Mouse (Mus musculus): ENCODE measurements around the gene Mfsd11. TPM values are rescaled to one million over a fixed set of nuclear protein-coding genes. Genes with fewer than 3 reads are reported as not detected.

The Mfsd11 gene
- polyA plus RNA-seq, 1 experiment from 2014 or later = 40.6 TPM

DNA sequence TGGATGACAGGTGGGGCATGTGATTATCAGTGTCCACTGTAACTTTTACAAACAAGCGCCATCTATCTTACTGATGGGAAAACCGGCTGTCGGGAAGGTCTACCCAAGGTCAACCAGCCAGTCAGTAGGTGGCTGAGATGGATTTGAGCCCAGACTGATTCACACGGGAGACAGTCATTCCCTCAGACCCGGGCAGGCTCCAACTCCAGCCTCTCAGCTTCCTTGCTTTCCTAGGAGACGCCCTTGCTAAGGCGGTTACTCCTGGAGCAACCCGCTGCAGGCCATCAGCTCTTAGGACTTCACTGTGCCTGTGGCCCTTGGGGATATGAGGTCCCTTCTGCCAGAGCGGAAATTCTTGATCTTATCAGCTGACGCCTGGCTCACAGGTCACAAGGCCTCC is 12.2 kb downstream of the Mfsd11 start:
- Histone ChIP-seq H3K27me3 (ENCODE audit: control insufficient read depth, insufficient read depth, low read length) (no peaks in the 10 kb centered on the region), H3K4me1 (ENCODE audit: control insufficient read depth, insufficient read depth, low read length) (no peaks in the 10 kb centered on the region), H3K9ac (replicated peaks; ENCODE audit: low read depth, low read length) (no peak overlapping the region), H3K27ac (ENCODE audit: low read depth, low read length) (no peak overlapping the region), H3K4me3 (ENCODE audit: low read depth, low read length) (no peak overlapping the region), H3K9me3 (ENCODE audit: control insufficient read depth, low read length) (no peaks in the 10 kb centered on the region), H3K36me3 (ENCODE audit: control insufficient read depth, insufficient read depth, low read length) (peaks cover 51% of the 10 kb centered on the region), H3K4me2 (ENCODE audit: low read depth, low read length) (no peak overlapping the region)
- 86% methylated on average over 10 of the region's 10 CpGs for WGBS
- ATAC-seq (ENCODE audit: low read depth) = no peak

- H3K27ac ChIP-seq (ENCODE audit: low read depth, low read length) = no peak overlapping the region
- H3K36me3 ChIP-seq (ENCODE audit: control insufficient read depth, insufficient read depth, low read length) = peaks cover 47% of the 10 kb centered on the region
- ATAC-seq (ENCODE audit: low read depth) = no peak
- WGBS = 85% methylated on average over 12 of the region's 12 CpGs
- no peaks in the 10 kb centered on the region for H3K4me1 ChIP-seq (ENCODE audit: control insufficient read depth, insufficient read depth, low read length)
- H3K9ac ChIP-seq (replicated peaks; ENCODE audit: low read depth, low read length) = no peak overlapping the region
- H3K4me2 ChIP-seq (ENCODE audit: low read depth, low read length) = no peak overlapping the region
- H3K27me3 ChIP-seq (ENCODE audit: control insufficient read depth, insufficient read depth, low read length) = no peaks in the 10 kb centered on the region
- H3K4me3 ChIP-seq (ENCODE audit: low read depth, low read length) = no peak overlapping the region
- no peaks in the 10 kb centered on the region for H3K9me3 ChIP-seq (ENCODE audit: control insufficient read depth, low read length)
These were observed 13.8 kb downstream of the Mfsd11 start for GRCm38 (mm10) chr11:116865945-116866585.

GRCm38 (mm10) chr11:116868129-116868528 is 15.9 kb downstream of the Mfsd11 start:
- Histone ChIP-seq H3K9me3 (ENCODE audit: control insufficient read depth, low read length) (no peaks in the 10 kb centered on the region), H3K36me3 (ENCODE audit: control insufficient read depth, insufficient read depth, low read length) (peaks cover 51% of the 10 kb centered on the region), H3K4me1 (ENCODE audit: control insufficient read depth, insufficient read depth, low read length) (no peaks in the 10 kb centered on the region), H3K27ac (ENCODE audit: low read depth, low read length) (no peak overlapping the region), H3K9ac (replicated peaks; ENCODE audit: low read depth, low read length) (no peak overlapping the region), H3K4me3 (ENCODE audit: low read depth, low read length) (no peak overlapping the region), H3K4me2 (ENCODE audit: low read depth, low read length) (no peak overlapping the region), H3K27me3 (ENCODE audit: control insufficient read depth, insufficient read depth, low read length) (no peaks in the 10 kb centered on the region)
- ATAC-seq (ENCODE audit: low read depth) = no peak
- WGBS = 76% methylated on average over 3 of the region's 3 CpGs

DNA sequence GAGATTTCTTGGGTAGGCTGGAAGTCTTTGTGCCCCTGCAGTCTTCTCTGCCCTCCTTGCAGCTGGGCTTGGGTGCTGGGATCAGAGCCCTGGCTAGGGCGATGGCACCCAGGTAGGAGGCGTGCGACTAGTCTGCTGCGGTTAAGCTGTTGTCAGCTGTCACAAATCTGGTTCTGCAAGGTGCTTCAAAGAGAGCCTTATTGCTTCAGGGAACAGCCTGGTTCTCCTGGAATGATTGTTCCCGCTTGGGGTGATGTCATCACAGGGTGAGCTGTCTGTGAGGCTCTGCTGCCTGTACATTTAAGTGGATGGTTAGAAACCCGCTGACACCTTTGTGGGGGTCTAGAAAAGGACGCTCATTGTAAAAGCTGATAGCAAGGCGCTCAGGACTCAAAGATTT is 17.0 kb downstream of the Mfsd11 start:
- Histone ChIP-seq H3K36me3 (ENCODE audit: control insufficient read depth, insufficient read depth, low read length) (peaks cover 48% of the 10 kb centered on the region), H3K9ac (replicated peaks; ENCODE audit: low read depth, low read length) (no peak overlapping the region), H3K4me3 (ENCODE audit: low read depth, low read length) (no peak overlapping the region), H3K4me2 (ENCODE audit: low read depth, low read length) (no peak overlapping the region), H3K27me3 (ENCODE audit: control insufficient read depth, insufficient read depth, low read length) (no peaks in the 10 kb centered on the region), H3K9me3 (ENCODE audit: control insufficient read depth, low read length) (no peaks in the 10 kb centered on the region), H3K27ac (ENCODE audit: low read depth, low read length) (no peak overlapping the region), H3K4me1 (ENCODE audit: control insufficient read depth, insufficient read depth, low read length) (no peaks in the 10 kb centered on the region)
- WGBS = 93% methylated on average over 8 of the region's 8 CpGs
- no peak for ATAC-seq (ENCODE audit: low read depth)

- 90% methylated on average over 4 of the region's 4 CpGs for WGBS
These were observed 17.4 kb downstream of the Mfsd11 start for GRCm38 (mm10) chr11:116869641-116870040.

GRCm38 (mm10) chr11:116871538-116871937 is 19.3 kb downstream of the Mfsd11 start:
- Histone ChIP-seq H3K36me3 (ENCODE audit: control insufficient read depth, insufficient read depth, low read length) (peaks cover 33% of the 10 kb centered on the region), H3K4me3 (ENCODE audit: low read depth, low read length) (no peak overlapping the region), H3K27ac (ENCODE audit: low read depth, low read length) (no peak overlapping the region), H3K4me1 (ENCODE audit: control insufficient read depth, insufficient read depth, low read length) (no peaks in the 10 kb centered on the region), H3K9ac (replicated peaks; ENCODE audit: low read depth, low read length) (no peak overlapping the region), H3K4me2 (ENCODE audit: low read depth, low read length) (no peak overlapping the region), H3K9me3 (ENCODE audit: control insufficient read depth, low read length) (no peaks in the 10 kb centered on the region), H3K27me3 (ENCODE audit: control insufficient read depth, insufficient read depth, low read length) (no peaks in the 10 kb centered on the region)
- ATAC-seq (ENCODE audit: low read depth) = no peak
- 89% methylated on average over 9 of the region's 9 CpGs for WGBS

More at GRCm38 (mm10) chr11:116869641-116870040, 17.4 kb downstream of the Mfsd11 start:
- Histone ChIP-seq H3K4me2 (ENCODE audit: low read depth, low read length) (no peak overlapping the region), H3K36me3 (ENCODE audit: control insufficient read depth, insufficient read depth, low read length) (peaks cover 47% of the 10 kb centered on the region), H3K27ac (ENCODE audit: low read depth, low read length) (no peak overlapping the region), H3K9ac (replicated peaks; ENCODE audit: low read depth, low read length) (no peak overlapping the region), H3K4me1 (ENCODE audit: control insufficient read depth, insufficient read depth, low read length) (no peaks in the 10 kb centered on the region), H3K9me3 (ENCODE audit: control insufficient read depth, low read length) (no peaks in the 10 kb centered on the region), H3K27me3 (ENCODE audit: control insufficient read depth, insufficient read depth, low read length) (no peaks in the 10 kb centered on the region), H3K4me3 (ENCODE audit: low read depth, low read length) (no peak overlapping the region)
- no peak for ATAC-seq (ENCODE audit: low read depth)

DNA sequence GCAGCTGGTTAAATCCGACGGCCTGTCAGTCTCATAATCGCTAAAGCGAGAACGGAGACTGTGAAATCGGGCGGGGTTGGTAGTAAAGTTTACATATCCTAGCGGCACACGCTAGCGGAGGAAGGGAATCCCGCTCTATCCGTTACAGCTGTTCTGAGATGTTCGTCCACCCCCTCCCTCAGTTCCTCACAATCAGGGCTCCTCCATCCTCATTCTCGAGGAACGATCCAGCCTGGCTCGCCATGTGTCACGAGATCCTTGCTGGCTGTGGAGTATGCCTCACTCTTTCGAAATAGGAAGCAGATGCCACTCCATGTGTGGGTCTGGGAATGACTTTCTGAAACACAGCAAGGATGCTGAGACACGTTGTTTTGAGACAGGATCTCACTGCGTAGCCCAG is 21.7 kb downstream of the Mfsd11 start:
- 91% methylated on average over 20 of the region's 20 CpGs for WGBS
- no peaks in the 10 kb centered on the region for H3K9me3 ChIP-seq (ENCODE audit: control insufficient read depth, low read length)
- H3K4me2 ChIP-seq (ENCODE audit: low read depth, low read length) = no peak overlapping the region
- H3K27me3 ChIP-seq (ENCODE audit: control insufficient read depth, insufficient read depth, low read length) = no peaks in the 10 kb centered on the region
- no peak overlapping the region for H3K27ac ChIP-seq (ENCODE audit: low read depth, low read length)
- no peaks in the 10 kb centered on the region for H3K4me1 ChIP-seq (ENCODE audit: control insufficient read depth, insufficient read depth, low read length)
- no peak overlapping the region for H3K4me3 ChIP-seq (ENCODE audit: low read depth, low read length)
- no peak overlapping the region for H3K9ac ChIP-seq (replicated peaks; ENCODE audit: low read depth, low read length)
- ATAC-seq (ENCODE audit: low read depth) = no peak
- peaks cover 28% of the 10 kb centered on the region for H3K36me3 ChIP-seq (ENCODE audit: control insufficient read depth, insufficient read depth, low read length)

GRCm38 (mm10) chr11:116878454-116878853 is 26.2 kb downstream of the Mfsd11 start:
- no peak overlapping the region for H3K9ac ChIP-seq (replicated peaks; ENCODE audit: low read depth, low read length)
- H3K9me3 ChIP-seq (ENCODE audit: control insufficient read depth, low read length) = no peaks in the 10 kb centered on the region
- H3K27ac ChIP-seq (ENCODE audit: low read depth, low read length) = no peak overlapping the region
- no peak overlapping the region for H3K4me2 ChIP-seq (ENCODE audit: low read depth, low read length)
- ATAC-seq (ENCODE audit: low read depth) = no peak
- H3K4me3 ChIP-seq (ENCODE audit: low read depth, low read length) = no peak overlapping the region
- no peaks in the 10 kb centered on the region for H3K27me3 ChIP-seq (ENCODE audit: control insufficient read depth, insufficient read depth, low read length)
- H3K4me1 ChIP-seq (ENCODE audit: control insufficient read depth, insufficient read depth, low read length) = no peaks in the 10 kb centered on the region
- H3K36me3 ChIP-seq (ENCODE audit: control insufficient read depth, insufficient read depth, low read length) = peaks cover 8% of the 10 kb centered on the region; the same call in 1 of the 2 replicates
- 89% methylated on average over 8 of the region's 8 CpGs for WGBS

- Histone ChIP-seq H3K4me1 (ENCODE audit: control insufficient read depth, insufficient read depth, low read length) (peaks cover 3% of the 10 kb centered on the region; the same call in 1 of the 2 replicates), H3K4me2 (ENCODE audit: low read depth, low read length) (no peak overlapping the region), H3K27me3 (ENCODE audit: control insufficient read depth, insufficient read depth, low read length) (no peaks in the 10 kb centered on the region), H3K36me3 (ENCODE audit: control insufficient read depth, insufficient read depth, low read length) (no peaks in the 10 kb centered on the region), H3K9ac (replicated peaks; ENCODE audit: low read depth, low read length) (no peak overlapping the region), H3K4me3 (ENCODE audit: low read depth, low read length) (no peak overlapping the region), H3K27ac (ENCODE audit: low read depth, low read length) (no peak overlapping the region), H3K9me3 (ENCODE audit: control insufficient read depth, low read length) (no peaks in the 10 kb centered on the region)
- no peak for ATAC-seq (ENCODE audit: low read depth)
- 61% methylated on average over 7 of the region's 7 CpGs for WGBS
These were observed 28.6 kb downstream of the Mfsd11 start for GRCm38 (mm10) chr11:116880839-116881238.

All from neural tube, embryonic 14.5 days (tissue).